ENCODE assay signal across 16 mouse cellular contexts in genomic region chr13:75938866-75939265, GRCm38 (mm10). TPM values are rescaled to one million over a fixed set of nuclear protein-coding genes. Genes with fewer than 3 reads are reported as not detected.
"Had no signal": no experiment of that assay in that cellular context is flagged by ENCODE, and none has a peak within 500 bp of the region (broad histone marks: within the 10 kb centered on the region; RNA-seq: fewer than 3 reads in every experiment).

No protein-coding gene starts in this region.

- DNase-seq: kidney, adult 9 months; kidney, postnatal 14 days; kidney, postnatal 4 days; left cerebral cortex, postnatal 4 days; liver, embryonic 13.5 days; lung, adult 2 months; lung, postnatal 14 days; right cerebral cortex, adult 18-20 months; right cerebral cortex, postnatal 14 days; right cerebral cortex, postnatal 4 days; thymus, adult 2 months; thymus, postnatal 14 days had no signal

RNA-seq across cellular contexts. Expression of gene Spata9, which starts 28.1 kb away (rescaled TPM):
- total RNA-seq: layer of hippocampus, adult 18-20 months; left cerebral cortex, postnatal 14 days; liver, adult 2 months had no signal
- polyA plus RNA-seq: liver, adult 2 months; lung, adult 2 months; macrophage; thymus, adult 2 months had no signal
